Mouse (Mus musculus) cerebellum, postnatal 36 days (tissue): ENCODE data around the gene Zdhhc19.
A peak's percentile ranks its signal among the peaks of the same experiment; 100 is the strongest.
"Not testable (repeated sequence)": the region's sequence is repeated elsewhere in the genome, so short reads cannot be mapped to it uniquely, and the experiment has no call there.

Experiments used
- DNase-seq, 2 experiments: peaks; one replicate each; pipeline ENCODE4 v3.0.0; 2021 to 2022; ENCODE audit warnings: mixed read lengths in 2 of 2

The Zdhhc19 gene

GRCm38 (mm10) chr16:32487234-32488111 lies 8.6 kb upstream of the Zdhhc19 start, which contains the start of gene Slc51a:
Gene Slc51a (minus strand): TSS chr16:32487879.
- DNase-seq = no peak

- DNase-seq = no peak
These were observed 7.1 kb upstream of the Zdhhc19 start for GRCm38 (mm10) chr16:32488939-32489338.

GRCm38 (mm10) chr16:32494371-32494770 lies 1.7 kb upstream of the Zdhhc19 start:
- not testable (repeated sequence) for DNase-seq

- no peak for DNase-seq
These were observed 2.9 kb downstream of the Zdhhc19 start for GRCm38 (mm10) chr16:32498996-32499395.

GRCm38 (mm10) chr16:32499430-32500037 lies 3.5 kb downstream of the Zdhhc19 start:
- peak; percentile 92 to 94 for DNase-seq

GRCm38 (mm10) chr16:32501459-32501858 lies 5.4 kb downstream of the Zdhhc19 start:
- DNase-seq = no peak

GRCm38 (mm10) chr16:32502621-32503335 lies 6.7 kb downstream of the Zdhhc19 start:
- no peak for DNase-seq

GRCm38 (mm10) chr16:32503633-32504032 lies 7.6 kb downstream of the Zdhhc19 start:
- DNase-seq = no peak

- DNase-seq = no peak
These were observed 10.2 kb downstream of the Zdhhc19 start for GRCm38 (mm10) chr16:32506298-32506697.

- DNase-seq = no peak
These were observed 10.8 kb downstream of the Zdhhc19 start for GRCm38 (mm10) chr16:32506868-32507267.

- DNase-seq = peak; percentile 60 to 64
These were observed 11.3 kb downstream of the Zdhhc19 start for GRCm38 (mm10) chr16:32507407-32507806.

GRCm38 (mm10) chr16:32508035-32508434 lies 12.0 kb downstream of the Zdhhc19 start:
- no peak for DNase-seq

- no peak for DNase-seq
These were observed 12.5 kb downstream of the Zdhhc19 start for GRCm38 (mm10) chr16:32508506-32509065.

- peak in 1 of 2 experiments; percentile 11 for DNase-seq
These were observed 13.2 kb downstream of the Zdhhc19 start for GRCm38 (mm10) chr16:32509066-32509942.

GRCm38 (mm10) chr16:32510399-32511337 lies 14.6 kb downstream of the Zdhhc19 start:
- no peak for DNase-seq

GRCm38 (mm10) chr16:32511338-32511734 lies 15.3 kb downstream of the Zdhhc19 start:
- no peak for DNase-seq

GRCm38 (mm10) chr16:32511827-32512490 lies 15.9 kb downstream of the Zdhhc19 start:
- DNase-seq = no peak

GRCm38 (mm10) chr16:32512921-32513320 lies 16.9 kb downstream of the Zdhhc19 start:
- no peak for DNase-seq

- no peak for DNase-seq
These were observed 17.3 kb downstream of the Zdhhc19 start for GRCm38 (mm10) chr16:32513401-32513800.

GRCm38 (mm10) chr16:32513948-32514347 lies 17.9 kb downstream of the Zdhhc19 start:
- no peak for DNase-seq
